Mouse (Mus musculus): Measurements from ENCODE around the gene Serpini1. TPM values are rescaled to one million over a fixed set of nuclear protein-coding genes. Genes with fewer than 3 reads are reported as not detected.

Serpini1 gene
- polyA plus RNA-seq, 1 experiment from 2014 or later = 2.3 TPM

DNA sequence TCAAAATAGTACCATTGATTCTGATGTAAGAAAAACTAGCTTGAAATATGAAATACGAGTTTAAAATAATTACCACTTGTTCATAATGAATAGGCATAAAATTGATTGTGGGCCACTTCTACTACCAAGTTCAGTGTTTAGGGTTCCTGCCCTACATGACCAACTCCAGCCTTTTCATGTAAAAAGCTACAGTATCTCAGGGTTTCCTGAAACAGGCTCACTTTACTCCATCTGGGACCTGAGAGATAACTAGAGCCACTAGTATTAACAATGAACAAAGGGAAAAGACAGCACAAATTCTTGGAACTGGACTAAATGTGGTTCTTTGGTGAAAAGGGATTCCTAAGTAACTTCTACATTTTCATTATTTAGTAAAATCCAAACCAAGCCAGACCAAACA is 13.1 kb upstream of the Serpini1 start:
- H3K4me2 ChIP-seq = no peak overlapping the region; the same call in 1 of the 2 replicates
- 0 out of 2 replicates have a peak, but pooled peaks cover 5% of the 10 kb centered on the region for H3K4me1 ChIP-seq (ENCODE audit: control insufficient read depth, insufficient read depth, low read length)
- 76% methylated on average over 1 of the region's 1 CpGs for WGBS (ENCODE audit: insufficient replicate concordance)
- H3K27ac ChIP-seq (ENCODE audit: low read depth, low read length) = 0 out of 2 replicates have a peak overlapping the region, but pooled peaks have one; percentile 35
- H3K9ac ChIP-seq (ENCODE audit: low read depth, low read length) = no peak overlapping the region
- no peaks in the 10 kb centered on the region for H3K36me3 ChIP-seq (ENCODE audit: control insufficient read depth, insufficient read depth, low read length)
- no peaks in the 10 kb centered on the region for H3K27me3 ChIP-seq (ENCODE audit: control insufficient read depth, insufficient read depth, low read length)
- no peak overlapping the region for H3K4me3 ChIP-seq (ENCODE audit: low read depth, low read length)
- no peaks in the 10 kb centered on the region for H3K9me3 ChIP-seq (replicated peaks; ENCODE audit: control insufficient read depth, low read length)
- no peak for ATAC-seq (replicated peaks; ENCODE audit: insufficient number of reproducible peaks, low FRiP score, low TSS enrichment)

DNA sequence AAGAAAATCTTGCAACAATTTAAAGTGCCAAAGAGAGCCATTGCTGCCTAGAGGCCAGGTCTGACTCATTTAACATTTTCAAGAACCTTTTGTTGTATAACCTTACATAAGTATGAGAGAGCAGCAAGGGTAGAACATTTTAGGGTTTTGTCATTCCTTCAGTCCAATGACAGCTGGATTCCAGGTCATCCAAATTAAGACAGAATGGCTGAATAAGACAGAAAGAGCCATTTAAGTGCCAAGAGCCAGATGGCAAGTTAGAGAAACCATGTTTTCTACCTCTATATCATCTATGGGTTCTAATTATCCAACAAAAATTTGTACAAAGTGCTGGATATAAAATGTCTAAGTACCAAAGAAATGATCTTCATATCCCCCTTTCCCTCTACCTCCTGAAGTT is 6.1 kb upstream of the Serpini1 start:
- no peak overlapping the region for H3K27ac ChIP-seq (ENCODE audit: low read depth, low read length)
- H3K4me2 ChIP-seq = no peak overlapping the region
- no peaks in the 10 kb centered on the region for H3K27me3 ChIP-seq (ENCODE audit: control insufficient read depth, insufficient read depth, low read length)
- H3K4me3 ChIP-seq (ENCODE audit: low read depth, low read length) = no peak overlapping the region
- no peak overlapping the region for H3K9ac ChIP-seq (ENCODE audit: low read depth, low read length)
- H3K4me1 ChIP-seq (ENCODE audit: control insufficient read depth, insufficient read depth, low read length) = 0 out of 2 replicates have a peak, but pooled peaks cover 3% of the 10 kb centered on the region
- ATAC-seq (replicated peaks; ENCODE audit: insufficient number of reproducible peaks, low FRiP score, low TSS enrichment) = no peak
- H3K36me3 ChIP-seq (ENCODE audit: control insufficient read depth, insufficient read depth, low read length) = no peaks in the 10 kb centered on the region
- no peaks in the 10 kb centered on the region for H3K9me3 ChIP-seq (replicated peaks; ENCODE audit: control insufficient read depth, low read length)

DNA sequence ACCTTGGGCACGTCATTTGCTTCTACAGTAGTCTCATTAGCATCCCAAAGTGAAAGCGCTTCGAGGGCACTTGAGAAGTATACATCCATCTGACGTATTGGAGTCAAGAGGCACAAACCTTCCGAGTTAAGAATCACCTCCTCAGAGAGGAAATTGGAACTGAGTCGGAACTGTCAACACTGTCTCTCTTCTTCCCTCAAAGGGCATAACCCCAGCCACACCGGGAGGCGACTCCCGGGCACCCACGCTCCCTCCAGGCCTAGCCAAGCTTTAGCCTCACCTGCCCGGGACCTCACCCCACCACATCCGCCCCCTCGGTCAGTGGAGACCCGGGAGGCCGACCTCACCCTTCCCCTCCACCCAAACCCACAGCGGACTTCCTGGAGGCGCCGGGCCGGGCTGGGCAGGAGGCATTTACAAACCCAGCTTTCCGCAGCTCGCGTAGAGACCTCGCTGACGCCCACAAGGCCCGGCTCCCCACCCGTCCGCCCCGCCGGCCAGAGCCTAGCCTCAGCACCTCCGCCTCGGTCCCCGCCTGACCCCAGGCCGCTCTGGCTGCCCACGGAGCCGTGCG is 1.1 kb upstream of the Serpini1 start:
- H3K27me3 ChIP-seq (ENCODE audit: control insufficient read depth, insufficient read depth, low read length) = no peaks in the 10 kb centered on the region
- no peaks in the 10 kb centered on the region for H3K9me3 ChIP-seq (replicated peaks; ENCODE audit: control insufficient read depth, low read length)
- peak overlapping the region; percentile 82 for H3K27ac ChIP-seq (ENCODE audit: low read depth, low read length)
- peak; percentile 51 for ATAC-seq (replicated peaks; ENCODE audit: insufficient number of reproducible peaks, low FRiP score, low TSS enrichment)
- peak overlapping the region; percentile 96 for H3K4me3 ChIP-seq (ENCODE audit: low read depth, low read length)
- H3K4me2 ChIP-seq = peak overlapping the region; percentile 85
- H3K4me1 ChIP-seq (ENCODE audit: control insufficient read depth, insufficient read depth, low read length) = 0 out of 2 replicates have a peak, but pooled peaks cover 3% of the 10 kb centered on the region
- H3K9ac ChIP-seq (ENCODE audit: low read depth, low read length) = peak overlapping the region; percentile 96
- WGBS (ENCODE audit: insufficient replicate concordance) = under 1% methylated on average over 36 of the region's 36 CpGs
- H3K36me3 ChIP-seq (ENCODE audit: control insufficient read depth, insufficient read depth, low read length) = no peaks in the 10 kb centered on the region

DNA sequence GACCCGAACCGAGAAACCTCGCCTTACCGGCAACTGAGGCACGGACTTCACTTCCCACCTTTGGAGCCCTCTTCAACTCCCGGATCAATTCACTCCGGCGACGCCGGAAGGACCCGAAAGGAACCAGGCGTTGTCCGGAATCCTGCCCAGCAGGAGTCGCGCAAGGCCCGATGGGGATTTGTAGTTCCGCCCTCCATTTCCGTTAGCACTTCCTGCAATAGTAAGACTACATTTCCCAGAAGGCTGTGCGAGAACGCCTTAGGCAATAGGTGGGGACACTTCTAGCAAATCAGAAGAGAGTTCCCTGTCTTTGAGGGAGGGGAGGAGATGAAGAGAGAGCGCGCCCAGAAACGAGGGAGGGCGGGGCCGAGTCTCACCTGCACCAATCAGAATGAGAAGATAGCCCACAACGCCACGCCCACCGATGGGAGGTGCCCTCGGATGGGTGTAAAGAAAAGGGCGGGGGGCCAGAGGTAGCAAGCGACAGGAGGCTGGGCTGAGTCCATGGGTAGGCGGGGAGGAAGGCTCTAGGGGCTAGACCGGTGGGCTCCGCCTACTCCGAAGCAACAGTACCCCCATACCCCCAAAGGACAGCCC is 554 bp upstream of the Serpini1 start, which contains the start of gene Pdcd10:
Gene Pdcd10, minus strand, starts transcription at position 162 of the 597 bp plus-strand sequence.
- no peaks in the 10 kb centered on the region for H3K27me3 ChIP-seq (ENCODE audit: control insufficient read depth, insufficient read depth, low read length)
- no peaks in the 10 kb centered on the region for H3K9me3 ChIP-seq (replicated peaks; ENCODE audit: control insufficient read depth, low read length)
- peak; percentile 98 for ATAC-seq (replicated peaks; ENCODE audit: insufficient number of reproducible peaks, low FRiP score, low TSS enrichment)
- 0 out of 2 replicates have a peak, but pooled peaks cover 3% of the 10 kb centered on the region for H3K4me1 ChIP-seq (ENCODE audit: control insufficient read depth, insufficient read depth, low read length)
- no peaks in the 10 kb centered on the region for H3K36me3 ChIP-seq (ENCODE audit: control insufficient read depth, insufficient read depth, low read length)
- under 1% methylated on average over 35 of the region's 35 CpGs for WGBS (ENCODE audit: insufficient replicate concordance)
- H3K27ac ChIP-seq (ENCODE audit: low read depth, low read length) = peak within 1 kb of the TSS; percentile 82
- H3K4me2 ChIP-seq = peak within 1 kb of the TSS; percentile 85
- H3K9ac ChIP-seq (ENCODE audit: low read depth, low read length) = peak within 1 kb of the TSS; percentile 96
- H3K4me3 ChIP-seq (ENCODE audit: low read depth, low read length) = peak within 1 kb of the TSS; percentile 96

DNA sequence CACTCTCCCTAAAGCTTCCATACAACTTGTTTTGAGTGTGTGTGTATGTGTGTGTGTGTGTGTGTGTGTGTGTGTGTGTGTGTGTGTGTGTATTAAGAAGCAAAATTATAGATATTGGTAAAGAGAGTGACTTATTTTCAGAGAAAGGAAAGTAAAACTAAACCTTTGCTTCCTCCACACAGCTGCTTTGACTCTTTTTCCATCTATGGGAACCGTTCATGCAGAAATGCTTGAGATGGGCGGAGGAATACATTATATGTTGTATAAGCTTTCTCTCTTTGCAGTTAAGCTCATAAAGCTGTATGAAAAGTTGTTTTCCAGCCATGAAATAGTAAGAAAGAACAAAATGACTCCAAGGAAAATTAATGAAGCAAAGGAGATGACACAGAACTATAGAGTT is 16.7 kb downstream of the Serpini1 start:
- Histone ChIP-seq H3K4me2 (no peak overlapping the region), H3K27ac (ENCODE audit: low read depth, low read length) (no peak overlapping the region), H3K27me3 (ENCODE audit: control insufficient read depth, insufficient read depth, low read length) (no peaks in the 10 kb centered on the region), H3K9me3 (replicated peaks; ENCODE audit: control insufficient read depth, low read length) (no peaks in the 10 kb centered on the region), H3K4me3 (ENCODE audit: low read depth, low read length) (no peak overlapping the region), H3K36me3 (ENCODE audit: control insufficient read depth, insufficient read depth, low read length) (no peaks in the 10 kb centered on the region), H3K4me1 (ENCODE audit: control insufficient read depth, insufficient read depth, low read length) (no peaks in the 10 kb centered on the region), H3K9ac (ENCODE audit: low read depth, low read length) (no peak overlapping the region)
- no peak for ATAC-seq (replicated peaks; ENCODE audit: insufficient number of reproducible peaks, low FRiP score, low TSS enrichment)
- 78% methylated on average over 2 of the region's 2 CpGs for WGBS (ENCODE audit: insufficient replicate concordance)

DNA sequence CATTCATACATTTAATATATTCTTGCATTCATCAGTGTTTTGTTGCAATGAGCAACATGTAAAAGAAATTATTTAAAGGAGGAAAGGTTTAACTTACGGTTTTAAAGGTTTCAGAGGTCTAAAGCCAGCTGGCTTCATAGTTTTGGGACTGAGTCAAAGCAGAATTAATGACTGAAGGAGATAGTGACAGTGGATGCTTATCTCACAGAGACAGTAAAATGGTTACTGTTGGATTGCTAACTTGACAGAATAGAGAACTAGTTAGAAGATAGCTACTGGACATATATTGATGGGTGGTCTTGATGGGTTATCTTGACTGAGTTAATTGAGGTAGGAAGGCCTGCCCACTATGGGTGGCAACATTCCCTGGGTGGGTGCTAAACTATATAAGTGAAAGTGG is 18.2 kb downstream of the Serpini1 start:
- 73% methylated on average over 1 of the region's 1 CpGs for WGBS (ENCODE audit: insufficient replicate concordance)
- ATAC-seq (replicated peaks; ENCODE audit: insufficient number of reproducible peaks, low FRiP score, low TSS enrichment) = no peak

DNA sequence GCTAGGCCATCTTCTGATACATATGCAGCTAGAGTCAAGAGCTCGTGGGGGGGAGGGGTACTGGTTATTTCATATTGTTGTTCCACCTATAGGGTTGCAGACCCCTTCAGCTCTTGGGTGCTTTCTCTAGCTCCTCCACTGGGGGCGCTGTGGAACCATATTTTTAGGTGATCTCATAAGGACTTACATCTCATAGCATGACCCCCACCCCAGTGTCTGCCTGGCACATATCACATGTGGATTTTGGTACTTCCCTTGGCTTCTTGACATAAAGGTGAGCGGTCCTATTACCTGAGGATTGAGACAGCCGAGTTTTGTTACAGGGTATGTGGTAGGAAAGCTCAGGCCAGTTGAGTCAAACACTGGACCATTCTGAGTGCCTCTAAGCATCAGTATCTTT is 22.0 kb downstream of the Serpini1 start:
- H3K9ac ChIP-seq (ENCODE audit: low read depth, low read length) = no peak overlapping the region
- H3K27ac ChIP-seq (ENCODE audit: low read depth, low read length) = no peak overlapping the region
- H3K36me3 ChIP-seq (ENCODE audit: control insufficient read depth, insufficient read depth, low read length) = no peaks in the 10 kb centered on the region
- H3K27me3 ChIP-seq (ENCODE audit: control insufficient read depth, insufficient read depth, low read length) = no peaks in the 10 kb centered on the region
- no peak for ATAC-seq (replicated peaks; ENCODE audit: insufficient number of reproducible peaks, low FRiP score, low TSS enrichment)
- H3K9me3 ChIP-seq (replicated peaks; ENCODE audit: control insufficient read depth, low read length) = no peaks in the 10 kb centered on the region
- WGBS (ENCODE audit: insufficient replicate concordance) = 42% methylated on average over 4 of the region's 4 CpGs
- no peaks in the 10 kb centered on the region for H3K4me1 ChIP-seq (ENCODE audit: control insufficient read depth, insufficient read depth, low read length)
- no peak overlapping the region for H3K4me3 ChIP-seq (ENCODE audit: low read depth, low read length)
- no peak overlapping the region for H3K4me2 ChIP-seq

More for the DNA sequence above, 18.2 kb downstream of the Serpini1 start:
- H3K9ac ChIP-seq (ENCODE audit: low read depth, low read length) = no peak overlapping the region
- no peaks in the 10 kb centered on the region for H3K4me1 ChIP-seq (ENCODE audit: control insufficient read depth, insufficient read depth, low read length)
- no peak overlapping the region for H3K4me2 ChIP-seq
- no peaks in the 10 kb centered on the region for H3K36me3 ChIP-seq (ENCODE audit: control insufficient read depth, insufficient read depth, low read length)
- no peak overlapping the region for H3K4me3 ChIP-seq (ENCODE audit: low read depth, low read length)
- H3K9me3 ChIP-seq (replicated peaks; ENCODE audit: control insufficient read depth, low read length) = no peaks in the 10 kb centered on the region
- H3K27ac ChIP-seq (ENCODE audit: low read depth, low read length) = no peak overlapping the region
- no peaks in the 10 kb centered on the region for H3K27me3 ChIP-seq (ENCODE audit: control insufficient read depth, insufficient read depth, low read length)

DNA sequence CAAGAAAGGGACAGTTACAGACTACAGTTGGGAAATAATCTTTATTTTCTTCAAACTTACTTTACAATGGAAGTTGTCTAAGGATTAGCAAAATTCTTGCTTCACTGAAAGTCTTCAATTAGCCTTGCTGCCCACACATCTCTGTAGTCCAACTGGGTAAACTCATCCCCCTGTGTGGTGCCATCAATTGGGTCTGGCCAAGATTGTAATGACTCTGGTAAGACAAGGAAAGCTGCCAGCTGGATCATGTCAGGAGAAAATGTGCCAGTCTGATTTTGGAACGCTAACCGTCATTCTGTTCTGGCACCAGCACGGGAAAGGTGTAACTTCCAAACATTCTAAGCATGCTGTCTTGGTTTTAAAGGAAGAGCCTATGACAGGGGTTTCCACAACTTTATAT is 25.9 kb downstream of the Serpini1 start:
- Histone ChIP-seq H3K27ac (ENCODE audit: low read depth, low read length) (no peak overlapping the region), H3K36me3 (ENCODE audit: control insufficient read depth, insufficient read depth, low read length) (no peaks in the 10 kb centered on the region), H3K9me3 (replicated peaks; ENCODE audit: control insufficient read depth, low read length) (no peaks in the 10 kb centered on the region), H3K4me2 (no peak overlapping the region), H3K4me3 (ENCODE audit: low read depth, low read length) (no peak overlapping the region), H3K9ac (ENCODE audit: low read depth, low read length) (no peak overlapping the region), H3K27me3 (ENCODE audit: control insufficient read depth, insufficient read depth, low read length) (no peaks in the 10 kb centered on the region), H3K4me1 (ENCODE audit: control insufficient read depth, insufficient read depth, low read length) (no peaks in the 10 kb centered on the region)
- no peak for ATAC-seq (replicated peaks; ENCODE audit: insufficient number of reproducible peaks, low FRiP score, low TSS enrichment)
- 88% methylated on average over 3 of the region's 3 CpGs for WGBS (ENCODE audit: insufficient replicate concordance)

DNA sequence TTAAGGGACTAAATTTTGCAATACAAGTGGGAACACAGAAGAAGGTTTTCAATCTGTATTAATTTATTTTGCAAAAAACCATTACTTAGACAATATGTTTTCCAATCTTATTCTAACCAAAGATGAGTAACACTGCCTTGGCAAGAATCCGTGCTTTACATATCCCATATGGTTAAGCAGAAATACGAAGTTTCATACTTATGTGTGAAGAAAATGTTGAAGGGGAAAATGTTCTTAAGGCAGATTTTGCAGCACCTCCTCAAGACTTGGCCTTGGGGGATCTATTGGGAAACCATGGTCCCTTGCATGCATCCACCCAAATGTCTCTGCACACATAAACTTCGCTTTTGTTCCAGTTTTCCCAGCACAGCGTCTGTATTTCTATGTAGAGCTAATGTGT is 27.6 kb downstream of the Serpini1 start:
- Histone ChIP-seq H3K36me3 (ENCODE audit: control insufficient read depth, insufficient read depth, low read length) (no peaks in the 10 kb centered on the region), H3K27me3 (ENCODE audit: control insufficient read depth, insufficient read depth, low read length) (no peaks in the 10 kb centered on the region), H3K27ac (ENCODE audit: low read depth, low read length) (no peak overlapping the region), H3K4me3 (ENCODE audit: low read depth, low read length) (no peak overlapping the region), H3K9me3 (replicated peaks; ENCODE audit: control insufficient read depth, low read length) (no peaks in the 10 kb centered on the region), H3K4me2 (no peak overlapping the region), H3K4me1 (ENCODE audit: control insufficient read depth, insufficient read depth, low read length) (no peaks in the 10 kb centered on the region), H3K9ac (ENCODE audit: low read depth, low read length) (no peak overlapping the region)
- 78% methylated on average over 4 of the region's 4 CpGs for WGBS (ENCODE audit: insufficient replicate concordance)
- ATAC-seq (replicated peaks; ENCODE audit: insufficient number of reproducible peaks, low FRiP score, low TSS enrichment) = no peak
